Mouse (Mus musculus) central nervous system, embryonic 11.5 days (tissue): ENCODE data around the gene Tox2. TPM values are rescaled to one million over a fixed set of nuclear protein-coding genes. Genes with fewer than 3 reads are reported as not detected.

Experiments used
- polyA plus RNA-seq: library from polyadenylated mRNA; depleted of rRNA; stranded (reverse); fragments of >200 nt; gene quantifications from 2 replicates; pipeline ENCODE4 v1.2.3, GENCODE M21; 2012; rRNA removed

Tox2 gene
- 26.8 and 34.8 TPM in 2 replicates for polyA plus RNA-seq

DNA sequence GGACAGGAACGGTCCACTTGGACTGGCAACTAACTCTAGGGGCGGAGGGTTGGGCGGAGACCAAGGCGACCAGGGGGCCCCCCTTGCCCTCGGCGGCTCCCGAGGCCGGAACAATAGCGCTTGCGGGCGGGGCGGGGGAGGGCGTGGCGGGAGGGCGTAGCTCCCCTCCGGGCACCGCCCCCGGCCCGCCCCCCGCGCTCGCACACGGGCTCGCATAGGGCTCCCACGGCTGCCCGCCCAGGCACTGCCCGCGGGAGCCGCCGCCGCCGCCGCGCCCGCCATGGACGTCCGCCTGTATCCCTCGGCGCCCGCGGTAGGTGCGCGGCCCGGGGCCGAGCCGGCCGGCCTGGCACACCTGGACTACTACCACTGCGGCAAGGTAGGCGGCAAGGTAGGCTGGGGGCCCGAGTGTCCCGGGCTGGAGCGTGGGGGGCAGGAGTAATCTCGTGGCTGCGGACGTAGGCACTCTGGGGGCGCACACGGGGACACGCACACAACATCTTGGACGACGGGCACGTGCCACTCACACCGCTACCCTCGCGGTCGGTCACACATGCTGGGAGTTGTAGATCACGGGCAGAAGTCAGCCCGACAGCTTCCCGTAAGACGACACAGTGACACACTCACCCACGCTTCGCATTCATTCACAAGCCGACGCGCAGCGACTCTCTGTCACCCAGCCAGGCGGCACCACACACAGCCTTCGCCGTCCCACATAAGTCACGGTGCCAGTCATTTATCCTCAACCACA is at the start of gene Tox2:
Gene Tox2 (plus strand): TSS at position 242 of the 751 bp plus-strand sequence.

Other genes with a start within 250 kb of the Tox2 start
- 0.13 and 0.19 TPM in 2 replicates for gene Sgk2, start 215.8 kb upstream of the Tox2 start, polyA plus RNA-seq
- 37.6 and 41.9 TPM in 2 replicates for gene Ift52, start 185.8 kb upstream of the Tox2 start, polyA plus RNA-seq
- 33.6 and 38.1 TPM in 2 replicates for gene Mybl2, start 148.4 kb upstream of the Tox2 start, polyA plus RNA-seq
- gene Gtsf1l, start 115.3 kb upstream of the Tox2 start, polyA plus RNA-seq, result not detected in 2 replicates
- 1.7 and 3.6 TPM in 2 replicates for gene Jph2, start 194.9 kb downstream of the Tox2 start, polyA plus RNA-seq
- gene Oser1, start 221.6 kb downstream of the Tox2 start, polyA plus RNA-seq, result 19.1 and 40.1 TPM in 2 replicates
- 31.5 and 66.1 TPM in 2 replicates for gene Gdap1l1, start 235.4 kb downstream of the Tox2 start, polyA plus RNA-seq